Mouse (Mus musculus) layer of hippocampus, adult 8-10 months (tissue): Measurements from ENCODE around the gene Eri3. TPM values are rescaled to one million over a fixed set of nuclear protein-coding genes. Genes with fewer than 3 reads are reported as not detected.

Source experiments
- DNase-seq, 2 experiments: peaks; one replicate each; pipeline ENCODE4 v3.0.0; 2022; ENCODE audit warnings: low spot score in 2 of 2
- total RNA-seq, 4 experiments: library from RNA; stranded (reverse); gene quantifications; 2 replicates each; pipeline ENCODE4 v1.2.4; 2022

The Eri3 gene
- total RNA-seq, 4 experiments from 2014 or later, result 182 to 220 (median 203) TPM

- no peak for DNase-seq
Observed at GRCm38 (mm10) chr4:117577579-117577978, 27.4 kb downstream of the Eri3 start.

DNA sequence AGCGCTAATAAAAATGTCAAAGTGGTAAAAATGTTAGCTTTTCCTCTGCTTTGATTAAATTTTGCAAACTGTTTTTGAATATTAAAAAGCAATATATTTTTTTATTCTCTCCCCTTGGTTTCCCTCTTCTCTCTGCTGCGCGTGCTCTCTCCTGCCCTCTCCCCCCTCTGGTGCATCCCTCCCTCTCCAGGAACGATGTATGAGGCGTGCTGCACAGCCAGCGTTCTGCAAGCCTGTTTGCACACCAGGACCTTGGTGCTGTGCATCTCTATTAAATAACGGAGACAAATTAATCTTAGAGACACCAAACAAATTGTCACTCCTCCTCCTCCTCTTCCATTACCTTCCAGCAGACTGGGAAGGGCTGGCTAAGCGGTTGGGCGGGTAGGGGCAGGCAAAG, 31.5 kb downstream of the Eri3 start:
- no peak for DNase-seq

DNA sequence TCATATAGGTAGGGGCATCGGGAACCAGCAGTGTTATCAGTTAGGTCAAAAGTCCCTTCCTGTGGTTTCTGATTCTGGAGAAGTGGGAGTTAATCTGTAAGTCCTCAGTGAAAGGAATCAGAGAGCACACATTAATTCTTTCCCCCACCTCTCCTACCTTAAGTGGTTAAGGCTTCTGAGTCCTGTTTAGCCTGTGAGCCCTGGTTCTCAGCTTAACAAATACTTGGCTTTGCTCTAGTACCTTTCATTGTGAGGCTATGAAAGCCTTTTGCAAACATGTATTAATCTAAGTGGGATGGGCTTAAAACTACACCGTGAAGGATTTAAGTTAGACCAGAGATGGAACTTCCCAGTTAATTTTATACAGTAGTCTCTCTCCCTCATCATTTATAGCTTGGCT, 35.8 kb downstream of the Eri3 start:
- no peak for DNase-seq

DNA sequence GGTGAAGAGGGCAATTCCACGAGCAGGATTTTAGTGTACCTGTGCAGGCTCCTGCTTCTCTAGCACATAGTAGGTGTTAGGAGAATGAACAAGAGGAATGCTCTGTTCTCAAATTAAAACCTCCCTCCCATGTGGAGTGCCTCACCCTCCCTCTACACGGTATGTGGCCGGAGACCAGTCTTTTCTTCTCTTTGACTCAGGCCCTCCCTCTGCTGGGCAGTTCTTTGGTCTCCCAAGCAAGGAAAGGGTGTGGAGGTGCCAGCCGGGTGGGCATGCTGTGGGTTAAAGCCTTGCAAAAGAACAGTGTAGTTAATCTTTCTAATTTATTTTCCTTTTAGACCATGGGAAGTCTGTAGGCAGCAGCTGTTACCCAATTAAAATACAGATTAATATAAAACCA, 37.3 kb downstream of the Eri3 start:
- DNase-seq, result no peak

GRCm38 (mm10) chr4:117589081-117589660, 39.0 kb downstream of the Eri3 start:
- DNase-seq, result no peak

- no peak for DNase-seq
Observed at GRCm38 (mm10) chr4:117590781-117591180, 40.6 kb downstream of the Eri3 start.

DNA sequence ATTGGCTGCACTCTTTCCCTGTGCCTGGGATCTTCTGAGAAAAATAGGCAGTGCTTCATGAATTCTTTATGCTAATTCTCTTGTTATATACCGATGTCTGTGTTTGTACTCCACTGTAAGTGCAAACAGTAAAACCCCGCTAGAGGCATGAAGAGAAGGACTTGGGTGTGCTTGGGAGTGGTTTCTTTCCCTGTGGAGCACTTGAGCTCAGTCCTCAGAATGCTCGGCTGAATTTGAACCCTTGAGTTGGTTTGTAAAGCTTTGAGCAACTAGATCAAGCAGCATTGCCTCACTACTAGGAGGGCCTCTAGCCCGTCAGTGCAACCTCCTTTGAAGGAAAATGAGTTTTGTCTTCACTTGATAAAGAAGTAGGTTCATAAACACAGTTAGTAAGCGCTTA, 42.0 kb downstream of the Eri3 start:
- no peak for DNase-seq

GRCm38 (mm10) chr4:117595293-117595692, 45.1 kb downstream of the Eri3 start:
- DNase-seq, result no peak

- no peak for DNase-seq
Observed at GRCm38 (mm10) chr4:117599986-117600565, 49.9 kb downstream of the Eri3 start.

GRCm38 (mm10) chr4:117601338-117601776, 51.2 kb downstream of the Eri3 start:
- DNase-seq, result no peak

DNA sequence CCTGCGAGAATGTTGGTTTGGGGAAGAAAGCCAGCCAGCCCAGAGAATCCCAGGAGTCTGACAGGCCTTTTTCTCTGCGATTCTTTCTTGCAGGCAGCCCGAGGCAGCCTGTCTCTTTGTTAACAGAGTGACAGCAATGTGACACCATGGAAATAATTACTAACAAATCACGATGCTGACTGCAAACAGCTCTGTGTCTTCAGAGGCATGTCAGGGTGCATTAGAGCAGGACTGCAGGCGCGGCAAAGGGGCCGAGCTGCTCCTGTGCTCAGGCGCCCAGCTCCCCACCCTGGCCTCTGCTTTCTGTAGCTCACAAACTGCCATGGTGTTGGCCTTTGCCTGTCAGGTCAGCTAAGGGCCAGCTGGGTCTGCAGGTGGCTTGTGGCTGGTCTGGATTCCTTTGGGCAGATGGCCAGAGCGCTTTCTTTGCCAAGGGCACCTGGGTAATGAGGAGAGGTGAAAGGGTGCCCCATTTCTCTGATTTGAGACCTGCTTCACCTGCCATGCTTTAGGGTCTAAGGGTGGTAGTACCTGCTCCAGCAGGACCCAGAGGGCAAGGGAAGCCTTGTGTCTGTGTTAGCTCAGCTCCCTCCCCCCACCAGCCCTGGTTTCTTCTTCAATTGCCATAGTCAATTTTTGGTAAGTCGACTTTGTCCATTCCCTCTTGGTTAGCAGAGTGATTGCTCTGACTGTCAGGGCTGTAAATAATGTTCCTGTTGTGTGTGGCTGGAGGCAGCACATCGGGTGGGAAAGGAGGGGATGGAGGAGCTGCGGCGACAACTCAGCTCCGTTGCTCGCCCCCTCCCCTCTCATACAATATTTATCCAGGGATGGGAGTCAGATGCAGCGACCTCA, 55.2 kb downstream of the Eri3 start:
- DNase-seq, result no peak

GRCm38 (mm10) chr4:117605954-117606227, 55.7 kb downstream of the Eri3 start:
- no peak for DNase-seq

DNA sequence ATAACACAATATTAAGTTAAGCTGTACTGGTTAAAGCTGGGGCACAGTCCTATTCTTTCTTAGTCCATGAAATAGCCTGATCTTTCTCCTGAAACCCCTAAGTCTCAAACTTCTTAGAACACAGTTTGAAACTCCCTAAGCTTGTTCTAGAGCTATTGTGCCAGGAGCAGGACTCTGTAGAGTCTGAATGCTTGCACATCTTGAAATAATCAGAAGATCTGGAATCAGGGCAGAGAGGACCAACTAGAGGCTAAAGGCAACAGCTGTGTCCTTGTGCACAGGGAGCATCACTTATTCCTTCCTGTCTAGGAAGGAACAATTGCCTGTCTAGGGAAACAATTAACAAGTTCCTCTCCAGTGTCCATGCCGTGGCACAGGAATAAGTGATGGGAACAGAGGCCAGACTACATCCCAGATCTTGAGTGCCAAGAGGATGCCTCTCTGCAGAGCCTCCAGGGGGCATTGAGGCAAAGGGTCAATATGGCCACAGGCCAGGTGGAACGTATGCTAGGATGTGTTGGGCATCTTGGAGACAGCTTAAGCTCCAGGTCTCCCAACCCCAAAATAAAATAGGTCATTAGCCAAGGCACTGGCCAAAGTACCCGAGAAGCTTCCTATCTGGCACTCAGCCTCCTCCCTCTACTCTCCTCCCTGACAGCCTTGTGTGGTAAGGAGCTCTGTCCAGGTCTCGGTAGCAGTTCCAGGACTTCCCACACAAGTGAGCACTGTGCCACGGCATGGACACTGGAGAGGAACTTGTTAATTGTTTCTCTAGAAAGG, 56.9 kb downstream of the Eri3 start:
- no peak for DNase-seq

GRCm38 (mm10) chr4:117608265-117608664, 58.1 kb downstream of the Eri3 start:
- no peak for DNase-seq

DNA sequence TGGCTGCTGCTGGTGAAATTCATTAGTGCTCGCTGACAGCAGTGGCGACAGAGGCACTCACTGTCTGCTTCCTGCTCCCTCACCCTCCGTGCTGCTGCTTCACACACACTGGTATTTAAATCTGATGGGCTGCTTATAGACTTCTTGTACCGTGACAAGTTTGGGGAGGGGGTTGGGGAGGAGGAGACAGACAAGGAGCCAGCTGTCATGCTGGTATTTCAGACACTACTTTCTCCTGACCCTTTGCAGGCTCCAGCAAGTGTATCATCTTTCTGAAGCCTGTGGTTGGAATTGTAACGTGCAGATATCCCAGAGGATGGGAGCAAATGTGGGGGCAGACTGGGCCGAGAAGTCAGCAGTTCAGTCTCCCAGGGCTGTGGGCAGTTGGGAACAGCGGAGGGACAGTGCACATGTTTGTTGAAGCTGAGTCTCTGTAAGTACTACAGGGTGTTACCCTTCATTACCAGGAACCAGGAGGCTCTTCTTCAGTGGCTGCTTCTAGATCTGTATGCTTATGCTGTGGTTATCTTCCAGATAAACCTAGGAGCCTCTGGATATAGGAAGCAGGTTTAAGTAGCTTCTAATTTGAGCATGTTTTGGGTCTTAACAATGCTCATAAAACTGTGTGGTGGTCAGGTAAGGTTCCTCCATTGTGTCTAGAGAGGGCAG, 59.3 kb downstream of the Eri3 start:
- no peak for DNase-seq

GRCm38 (mm10) chr4:117611385-117611784, 61.2 kb downstream of the Eri3 start:
- no peak for DNase-seq

DNA sequence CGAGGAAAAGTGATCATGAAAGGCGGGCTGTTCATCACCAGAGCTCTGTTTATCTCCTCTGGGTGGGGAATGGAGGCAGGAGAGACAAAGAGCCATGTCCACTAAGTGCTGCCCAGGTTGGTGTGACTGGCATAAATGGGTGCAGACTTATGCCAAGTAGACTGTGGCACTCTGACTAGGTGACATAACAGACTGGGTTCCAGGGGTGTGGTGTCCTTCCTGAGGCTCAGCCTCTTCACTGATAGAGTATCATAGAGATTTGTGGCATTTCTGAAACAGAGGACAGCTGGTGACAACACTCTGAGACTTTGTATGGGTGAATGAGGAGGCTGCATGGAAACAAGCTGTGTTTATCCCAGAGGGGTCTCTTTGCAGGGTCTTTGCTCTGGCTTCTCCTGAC, 61.6 kb downstream of the Eri3 start:
- no peak for DNase-seq

- no peak for DNase-seq
Observed at GRCm38 (mm10) chr4:117612713-117613112, 62.5 kb downstream of the Eri3 start.

- DNase-seq, result no peak
Observed at GRCm38 (mm10) chr4:117613153-117613773, 63.1 kb downstream of the Eri3 start.

DNA sequence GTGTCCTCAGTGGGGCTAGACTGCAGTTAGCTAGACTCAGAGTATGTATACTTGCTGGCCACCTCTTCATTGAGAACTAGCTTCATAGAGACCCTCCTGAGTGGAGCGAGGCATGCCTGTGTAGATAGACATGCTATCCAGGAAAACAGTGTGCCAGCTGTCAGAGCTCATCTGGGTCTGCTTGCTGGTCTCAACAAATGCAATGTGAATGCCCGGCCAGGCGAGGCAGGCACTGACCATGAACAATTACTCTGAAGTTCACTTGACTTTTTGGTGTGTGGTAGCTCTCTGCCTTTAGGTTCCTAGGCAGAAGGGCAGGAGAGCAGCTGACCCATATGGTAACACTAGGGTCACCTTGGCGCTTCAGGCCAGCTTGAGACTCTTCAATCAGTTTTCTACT, 66.4 kb downstream of the Eri3 start:
- no peak for DNase-seq

DNA sequence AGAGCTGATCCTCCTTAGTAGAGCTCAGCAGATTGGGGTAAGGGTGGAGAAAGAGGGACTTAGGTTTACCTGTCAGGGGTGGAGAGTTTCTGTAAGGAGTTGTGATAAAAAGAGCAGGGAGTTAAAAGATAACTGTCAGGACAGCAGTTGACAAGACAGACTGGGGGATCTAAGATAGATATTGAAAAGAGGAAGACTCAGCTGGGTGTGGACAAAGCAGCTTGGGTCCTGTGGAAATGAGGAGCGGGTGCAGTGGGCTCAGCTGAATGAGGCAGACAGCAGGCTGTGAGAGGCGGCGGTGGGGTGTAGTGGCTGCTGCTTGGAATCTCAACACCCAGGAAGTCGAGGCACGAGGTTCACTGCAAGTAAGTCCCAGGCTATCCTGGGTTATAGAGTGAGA, 72.1 kb downstream of the Eri3 start:
- no peak for DNase-seq
